Mouse (Mus musculus) hindbrain, embryonic 16.5 days (tissue): ENCODE measurements around the gene Psmb2. TPM values are rescaled to one million over a fixed set of nuclear protein-coding genes. Genes with fewer than 3 reads are reported as not detected.

Experiments used
- ATAC-seq: fragments of 200-750 bp; cut with Nextera tagmentation; 2 replicates; pipeline ENCODE4 v1.8.0; 2017; ENCODE audit warnings: moderate TSS enrichment, moderate library complexity
- H3K27ac ChIP-seq: fragments of 300-500 bp; sonication (generic); 2 replicates; pipeline ENCODE4 v1.5.1; 2014; ENCODE audit warnings: low read depth, mild to moderate bottlenecking, control low read depth, low read length, moderate library complexity
- H3K27me3 ChIP-seq: fragments of 300-500 bp; sonication (generic); replicated peaks from 2 replicates; pipeline ENCODE4 v1.6.1; 2014; ENCODE audit warnings: low read length; ENCODE audit not compliant: control insufficient read depth, insufficient read depth
- H3K36me3 ChIP-seq: fragments of 300-500 bp; sonication (generic); 2 replicates; pipeline ENCODE4 v1.6.1; 2014; ENCODE audit warnings: mild to moderate bottlenecking, low read length, moderate library complexity, mixed read lengths; ENCODE audit not compliant: control insufficient read depth, insufficient read depth
- H3K4me1 ChIP-seq: fragments of 300-500 bp; sonication (generic); 2 replicates; pipeline ENCODE4 v1.6.1; 2014; ENCODE audit warnings: low read depth, low read length; ENCODE audit not compliant: control insufficient read depth, insufficient read depth
- H3K4me2 ChIP-seq: fragments of 300-500 bp; sonication (generic); 2 replicates; pipeline ENCODE4 v1.6.1; 2014; ENCODE audit warnings: mild to moderate bottlenecking, low read length, control low read depth, moderate library complexity
- H3K4me3 ChIP-seq: fragments of 300-500 bp; sonication (generic); 2 replicates; pipeline ENCODE4 v1.5.1; 2014; ENCODE audit warnings: mild to moderate bottlenecking, low read length, control low read depth, moderate library complexity
- H3K9ac ChIP-seq: fragments of 300-500 bp; sonication (generic); 2 replicates; pipeline ENCODE4 v1.6.1; 2014; ENCODE audit warnings: low read depth, mild to moderate bottlenecking, control low read depth, low read length, moderate library complexity
- H3K9me3 ChIP-seq: fragments of 300-500 bp; sonication (generic); 2 replicates; pipeline ENCODE4 v1.6.1; 2014; ENCODE audit warnings: mild to moderate bottlenecking, low read length, moderate library complexity; ENCODE audit not compliant: control insufficient read depth
- WGBS: fragments of 180-500 bp; shearing (Covaris S2); extraction: QIAGEN DNeasy Blood & Tissue Kit; methylation state at CpG from one replicate; pipeline ENCODE4 v1.1.7; 2014; 5-methylcytosine and 5-hydroxymethylcytosine counted together
- polyA plus RNA-seq: library from polyadenylated mRNA; unstranded; fragments of >200 nt; fragmentation: Nextera tagmentation; extraction: Ambion mirVana; gene quantifications from 2 replicates; pipeline ENCODE4 v1.2.1, GENCODE M21; 2015

Psmb2 gene
- polyA plus RNA-seq, 1 experiment from 2014 or later = 420 TPM

DNA sequence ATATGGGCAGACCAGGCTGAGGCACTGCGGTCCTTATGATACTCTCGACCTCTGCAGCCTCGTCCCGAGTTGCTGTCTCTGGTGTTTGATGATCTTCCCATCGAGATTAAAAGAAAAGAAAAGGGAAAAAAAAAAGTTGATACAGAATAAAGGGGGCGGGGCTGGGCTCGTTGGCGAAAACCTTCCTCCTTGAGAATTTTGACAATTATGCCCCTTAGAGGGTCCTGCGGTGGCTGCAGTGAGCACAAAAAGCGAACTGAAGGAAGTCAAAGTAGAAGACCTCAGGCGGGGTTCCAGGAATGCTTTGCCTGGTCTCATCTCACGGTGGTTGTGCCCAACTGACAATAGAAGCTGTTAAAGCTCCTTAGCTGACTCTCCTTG, 76.8 kb downstream of the Psmb2 start:
- under 1% methylated on average over 12 of the region's 12 CpGs for WGBS
- Histone ChIP-seq H3K4me3 (peak overlapping the region; percentile 90), H3K36me3 (no peaks in the 10 kb centered on the region), H3K27me3 (no peaks in the 10 kb centered on the region), H3K9me3 (no peaks in the 10 kb centered on the region), H3K4me1 (peaks cover 46% of the 10 kb centered on the region), H3K4me2 (peak overlapping the region; percentile 81), H3K27ac (peak overlapping the region; percentile 99), H3K9ac (peak overlapping the region; percentile 98)
- no peak for ATAC-seq

GRCm38 (mm10) chr4:126754736-126755374, 77.4 kb downstream of the Psmb2 start:
- H3K27me3 ChIP-seq = no peaks in the 10 kb centered on the region

GRCm38 (mm10) chr4:126756766-126757165, 79.3 kb downstream of the Psmb2 start:
- no peak for ATAC-seq
- WGBS = 64% methylated on average over 4 of the region's 4 CpGs

More at GRCm38 (mm10) chr4:126754736-126755374, 77.4 kb downstream of the Psmb2 start:
- WGBS = 42% methylated on average over 12 of the region's 12 CpGs
- no peaks in the 10 kb centered on the region for H3K9me3 ChIP-seq
- peak overlapping the region; percentile 81 for H3K4me2 ChIP-seq
- no peak overlapping the region for H3K27ac ChIP-seq
- H3K4me1 ChIP-seq = peaks cover 40% of the 10 kb centered on the region
- peaks cover 6% of the 10 kb centered on the region for H3K36me3 ChIP-seq
- peak overlapping the region; percentile 90 for H3K4me3 ChIP-seq
- ATAC-seq = no peak
- no peak overlapping the region for H3K9ac ChIP-seq

DNA sequence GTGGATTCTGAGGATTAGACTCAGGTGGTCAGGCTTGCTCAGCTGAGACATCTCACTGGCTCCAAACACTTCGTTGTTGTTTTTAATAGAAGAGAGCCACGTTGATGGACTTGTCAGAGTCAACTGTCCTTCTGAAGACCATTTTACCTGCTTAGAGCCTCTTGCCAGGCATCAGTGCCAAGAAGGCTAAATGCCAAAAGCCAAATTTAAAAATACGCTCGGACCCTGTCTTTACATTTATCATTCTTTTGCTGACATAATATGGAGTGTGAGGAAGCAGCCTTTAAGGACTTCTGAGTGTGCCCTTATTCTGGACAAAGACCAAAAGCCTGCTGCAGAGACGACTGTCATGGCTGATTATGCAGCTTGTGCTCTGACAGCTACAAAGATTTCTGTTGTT, 80.9 kb downstream of the Psmb2 start:
- 86% methylated on average over 5 of the region's 5 CpGs for WGBS
- H3K36me3 ChIP-seq = peaks cover 10% of the 10 kb centered on the region
- H3K9me3 ChIP-seq = no peaks in the 10 kb centered on the region
- ATAC-seq = no peak
- H3K9ac ChIP-seq = no peak overlapping the region
- no peaks in the 10 kb centered on the region for H3K27me3 ChIP-seq
- no peak overlapping the region for H3K27ac ChIP-seq
- H3K4me1 ChIP-seq = peaks cover 15% of the 10 kb centered on the region
- H3K4me3 ChIP-seq = no peak overlapping the region
- H3K4me2 ChIP-seq = no peak overlapping the region

More at GRCm38 (mm10) chr4:126756766-126757165, 79.3 kb downstream of the Psmb2 start:
- Histone ChIP-seq H3K4me2 (no peak overlapping the region), H3K27ac (no peak overlapping the region), H3K4me1 (peaks cover 21% of the 10 kb centered on the region), H3K36me3 (peaks cover 10% of the 10 kb centered on the region), H3K4me3 (no peak overlapping the region), H3K9me3 (no peaks in the 10 kb centered on the region), H3K9ac (no peak overlapping the region), H3K27me3 (no peaks in the 10 kb centered on the region)

Other genes with a start within 250 kb of the Psmb2 start
- 12.4 and 17.5 TPM in 2 replicates for gene Ago3, start 248.1 kb upstream of the Psmb2 start, polyA plus RNA-seq
- 8.3 and 8.4 TPM in 2 replicates for gene Ago1, start 209.0 kb upstream of the Psmb2 start, polyA plus RNA-seq
- gene Ago4, start 144.2 kb upstream of the Psmb2 start, polyA plus RNA-seq = 6.0 and 6.7 TPM in 2 replicates
- gene Clspn, start 120.7 kb upstream of the Psmb2 start, polyA plus RNA-seq = 7.9 TPM in 2 replicates
- 14.0 and 22.1 TPM in 2 replicates for gene 5730409E04Rik, start 67.8 kb upstream of the Psmb2 start, polyA plus RNA-seq
- 0.12 and 0.14 TPM in 2 replicates for gene Tfap2e, start 58.6 kb downstream of the Psmb2 start, polyA plus RNA-seq
- 159 and 170 TPM in 2 replicates for gene Ncdn, start 75.8 kb downstream of the Psmb2 start, polyA plus RNA-seq
- gene AU040320, start 75.9 kb downstream of the Psmb2 start, polyA plus RNA-seq = 35.0 and 39.4 TPM in 2 replicates